9 mouse cellular contexts compared by ENCODE assay signal in the genomic region with DNA sequence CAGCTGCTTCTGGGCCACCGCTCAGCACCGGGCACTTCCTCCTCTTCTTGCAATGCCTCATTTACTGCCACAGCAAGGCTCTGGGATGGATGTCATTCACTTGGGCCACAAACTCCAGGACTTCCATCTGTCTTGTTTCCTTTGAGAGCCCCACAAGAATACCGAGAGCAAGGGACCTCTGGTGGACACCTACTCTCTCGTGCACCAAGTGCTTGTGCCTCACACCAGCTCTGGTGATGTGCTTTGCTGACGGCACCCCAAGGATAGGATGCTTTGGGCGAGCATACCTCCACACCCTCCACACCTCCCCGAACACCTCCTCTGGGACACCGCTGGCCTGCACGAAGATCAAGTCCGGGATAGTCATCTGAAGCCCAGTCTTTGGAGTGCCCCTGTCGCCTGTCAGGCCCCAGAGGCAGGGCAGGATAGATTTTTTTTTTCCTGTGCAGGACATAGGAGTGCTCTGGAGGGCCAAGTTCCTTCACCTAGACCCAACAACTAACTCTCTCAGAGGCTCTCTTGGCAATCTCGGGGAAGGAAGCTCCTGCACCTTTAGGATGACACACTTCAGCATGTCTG. TPM values are rescaled to one million over a fixed set of nuclear protein-coding genes. Genes with fewer than 3 reads are reported as not detected.
DNase-seq lines count a peak whose midpoint lies in the region; ATAC-seq and TF ChIP-seq lines count a peak whose summit lies in the region.
"Had no signal": no experiment of that assay in that cellular context is flagged by ENCODE, and none has a peak within 500 bp of the region (broad histone marks: within the 10 kb centered on the region; RNA-seq: fewer than 3 reads in every experiment).

No protein-coding gene starts in this region.

- no peaks in the 10 kb centered on the region for H3K36me3 ChIP-seq in heart, embryonic 13.5 days
- no peaks in the 10 kb centered on the region for H3K36me3 ChIP-seq in ES-E14 (ENCODE audit: control insufficient read depth, insufficient read depth, low read length, poor library complexity, severe bottlenecking)
- no peaks in the 10 kb centered on the region for H3K36me3 ChIP-seq in forebrain, embryonic 11.5 days (ENCODE audit: control insufficient read depth, insufficient read depth, low read length)
- H3K36me3 ChIP-seq in liver, embryonic 15.5 days (replicated peaks): no peaks in the 10 kb centered on the region

- no peak for DNase-seq in heart, postnatal 4 days
- DNase-seq in ES-E14 (ENCODE audit: low read depth, low spot score): no peak
- DNase-seq in forebrain, embryonic 11.5 days (ENCODE audit: low spot score): peak; percentile 51
- DNase-seq in T-cell, adult 2 months (ENCODE audit: low spot score): no peak
- no peak for DNase-seq in thymus, adult 18-20 months

- H3K4me1 ChIP-seq in heart, embryonic 13.5 days: no peaks in the 10 kb centered on the region
- H3K4me1 ChIP-seq in ES-E14 (ENCODE audit: control insufficient read depth in 2 of 2, insufficient read depth in 2 of 2, low read length in 2 of 2, poor library complexity in 1 of 2): no peaks in the 10 kb centered on the region
- no peaks in the 10 kb centered on the region for H3K4me1 ChIP-seq in forebrain, embryonic 11.5 days (replicated peaks; ENCODE audit: control insufficient read depth, insufficient read depth, low read length)
- no peaks in the 10 kb centered on the region for H3K4me1 ChIP-seq in liver, embryonic 15.5 days (replicated peaks)

- in situ Hi-C loops in ES-E14 (cut with MboI; ENCODE audit: low sequenced_read_pairs in 2 of 2, unreplicated experiment in 2 of 2): no loop called here

- no peaks in the 10 kb centered on the region for H3K9me3 ChIP-seq in heart, embryonic 13.5 days
- H3K9me3 ChIP-seq in ES-E14 (ENCODE audit: control insufficient read depth, insufficient read depth, low read depth, low read length): no peaks in the 10 kb centered on the region
- no peaks in the 10 kb centered on the region for H3K9me3 ChIP-seq in forebrain, embryonic 11.5 days (ENCODE audit: control insufficient read depth, low read length)
- H3K9me3 ChIP-seq in liver, embryonic 15.5 days (replicated peaks): no peaks in the 10 kb centered on the region

- H3K4me2 ChIP-seq in heart, embryonic 13.5 days: peak overlapping the region; percentile 80
- peak overlapping the region; percentile 62 for H3K4me2 ChIP-seq in forebrain, embryonic 11.5 days (ENCODE audit: low read depth, low read length, severe bottlenecking)
- peak overlapping the region; percentile 50; the same call in 1 of the 2 replicates for H3K4me2 ChIP-seq in liver, embryonic 15.5 days

- H3K27ac ChIP-seq in heart, embryonic 13.5 days (replicated peaks): no peak overlapping the region
- H3K27ac ChIP-seq in ES-E14 (ENCODE audit: insufficient read depth, low read depth, low read length, poor library complexity, severe bottlenecking): no peak overlapping the region
- no peak overlapping the region for H3K27ac ChIP-seq in forebrain, embryonic 11.5 days (ENCODE audit: low read depth, low read length)
- no peak overlapping the region for H3K27ac ChIP-seq in liver, embryonic 15.5 days (replicated peaks)

- peaks cover 45% of the 10 kb centered on the region for H3K27me3 ChIP-seq in heart, embryonic 13.5 days (replicated peaks)
- H3K27me3 ChIP-seq in forebrain, embryonic 11.5 days (ENCODE audit: control insufficient read depth, insufficient read depth, low read length): no peaks in the 10 kb centered on the region; the same call in 1 of the 2 replicates
- peaks cover 26% of the 10 kb centered on the region for H3K27me3 ChIP-seq in liver, embryonic 15.5 days

- H3K4me3 ChIP-seq in heart, embryonic 13.5 days: peak overlapping the region; percentile 62
- peak overlapping the region; percentile 75 to 85 for H3K4me3 ChIP-seq in ES-E14 (ENCODE audit: insufficient read depth in 1 of 2, low read depth in 1 of 2, low read length in 2 of 2, poor library complexity in 1 of 2, severe bottlenecking in 1 of 2)
- H3K4me3 ChIP-seq in forebrain, embryonic 11.5 days (ENCODE audit: low read depth, low read length): peak overlapping the region; percentile 48
- no peak overlapping the region for H3K4me3 ChIP-seq in liver, embryonic 15.5 days (replicated peaks)

- WGBS in heart, embryonic 13.5 days: 35% methylated on average over 12 of the region's 12 CpGs
- 51% methylated on average over 12 of the region's 12 CpGs for WGBS in forebrain, embryonic 11.5 days
- 37% methylated on average over 12 of the region's 12 CpGs for WGBS in liver, embryonic 15.5 days (ENCODE audit: insufficient replicate concordance)

- ATAC-seq in heart, embryonic 13.5 days (ENCODE audit: extremely low read depth, insufficient number of reproducible peaks, low FRiP score, low TSS enrichment): no peak
- ATAC-seq in forebrain, embryonic 11.5 days (replicated peaks; ENCODE audit: low FRiP score): no peak; the same call in 1 of the 2 replicates
- ATAC-seq in liver, embryonic 15.5 days (ENCODE audit: insufficient read depth): no peak
- no peak for ATAC-seq in monocyte, adult 5-6 weeks (replicated peaks; ENCODE audit: insufficient number of reproducible peaks, low FRiP score, low TSS enrichment, poor library complexity, severe bottlenecking)

- peak overlapping the region; percentile 74 for H3K9ac ChIP-seq in heart, embryonic 13.5 days
- 0 out of 2 replicates have a peak overlapping the region, but pooled peaks have one; percentile 85 for H3K9ac ChIP-seq in ES-E14 (ENCODE audit: insufficient read depth, low read depth, low read length, poor library complexity, severe bottlenecking)
- peak overlapping the region; percentile 67 for H3K9ac ChIP-seq in forebrain, embryonic 11.5 days (ENCODE audit: low read length)
- H3K9ac ChIP-seq in liver, embryonic 15.5 days: no peak overlapping the region

TF ChIP-seq in ES-E14, 5 proteins besides CTCF, POLR2A, EP300 and RAD21:
- TF ChIP-seq ZNF384 (IDR thresholded peaks at IDR 0.05; ENCODE audit: low read depth, low read length): no peak
- no peak for TF ChIP-seq MAFK (IDR thresholded peaks at IDR 0.05; ENCODE audit: insufficient read depth, low read depth, low read length)
- no peak for TF ChIP-seq ZC3H11A (IDR thresholded peaks at IDR 0.05; ENCODE audit: borderline replicate concordance, low read depth, low read length)
- no peak for TF ChIP-seq HCFC1 (IDR thresholded peaks at IDR 0.05; ENCODE audit: borderline replicate concordance, insufficient read depth, low read length)
- no peak for TF ChIP-seq CHD2 (IDR thresholded peaks at IDR 0.05; ENCODE audit: low read depth, low read length)

RNA-seq across cellular contexts. Expression of a gene that starts 4.9 kb away (rescaled TPM):
- not detected in 2 replicates for polyA plus RNA-seq in heart, embryonic 13.5 days (2015; fragmentation: Nextera tagmentation; extraction: Ambion mirVana)
- not detected for total RNA-seq in heart, postnatal 4 days (2021)
- total RNA-seq in ES-E14 (2012; rRNA removed): not detected in 2 replicates
- polyA plus RNA-seq in forebrain, embryonic 11.5 days (2014; fragmentation: Nextera tagmentation; extraction: Ambion mirVana): not detected in 2 replicates
- not detected in 2 replicates for polyA plus RNA-seq in liver, embryonic 15.5 days (2015; fragmentation: Nextera tagmentation; extraction: Ambion mirVana)
- total RNA-seq in monocyte, adult 5-6 weeks (2017): not detected in 3 replicates
- polyA plus RNA-seq: erythroblast, embryonic 14.5 days had no signal

RNA-seq across cellular contexts. Expression of a gene that starts 24.4 kb away (rescaled TPM):
- not detected in 2 replicates for polyA plus RNA-seq in heart, embryonic 13.5 days (2015; fragmentation: Nextera tagmentation; extraction: Ambion mirVana)
- total RNA-seq in heart, postnatal 4 days (2021): not detected
- total RNA-seq in ES-E14 (2012; rRNA removed): not detected in 2 replicates
- not detected in 2 replicates for polyA plus RNA-seq in forebrain, embryonic 11.5 days (2014; fragmentation: Nextera tagmentation; extraction: Ambion mirVana)
- not detected in 2 replicates for polyA plus RNA-seq in liver, embryonic 15.5 days (2015; fragmentation: Nextera tagmentation; extraction: Ambion mirVana)
- not detected in 3 replicates for total RNA-seq in monocyte, adult 5-6 weeks (2017)
- polyA plus RNA-seq: erythroblast, embryonic 14.5 days had no signal

RNA-seq across cellular contexts. Expression of a gene that starts 24.6 kb away (rescaled TPM):
- 0.27 and 0.43 TPM in 2 replicates for polyA plus RNA-seq in heart, embryonic 13.5 days (2015; fragmentation: Nextera tagmentation; extraction: Ambion mirVana)
- total RNA-seq in heart, postnatal 4 days (2021): under 1 TPM in 1 of 2 experiments, not detected in 1; 0.31 TPM
- 0.18 TPM in 1 of 2 replicates, not detected in the other for total RNA-seq in ES-E14 (2012; rRNA removed)
- polyA plus RNA-seq in forebrain, embryonic 11.5 days (2014; fragmentation: Nextera tagmentation; extraction: Ambion mirVana): 0.32 and 0.40 TPM in 2 replicates
- not detected in 2 replicates for polyA plus RNA-seq in liver, embryonic 15.5 days (2015; fragmentation: Nextera tagmentation; extraction: Ambion mirVana)
- total RNA-seq in monocyte, adult 5-6 weeks (2017): not detected in 3 replicates
- polyA plus RNA-seq: erythroblast, embryonic 14.5 days had no signal
